Mouse (Mus musculus): ENCODE measurements at regions not wholly inside any gene's neighbourhood (a gene's known extent, or its start where the extent isn't known, plus 50 kb on each side); places are given as distances from the start of the nearest gene placed in this dataset.

- no peak for DNase-seq
These were observed 607.5 kb upstream of the Dpp10 start for GRCm38 (mm10) chr1:124652872-124653271.

- DNase-seq, result no peak
These were observed 607.0 kb upstream of the Dpp10 start for GRCm38 (mm10) chr1:124652251-124652861.

DNA sequence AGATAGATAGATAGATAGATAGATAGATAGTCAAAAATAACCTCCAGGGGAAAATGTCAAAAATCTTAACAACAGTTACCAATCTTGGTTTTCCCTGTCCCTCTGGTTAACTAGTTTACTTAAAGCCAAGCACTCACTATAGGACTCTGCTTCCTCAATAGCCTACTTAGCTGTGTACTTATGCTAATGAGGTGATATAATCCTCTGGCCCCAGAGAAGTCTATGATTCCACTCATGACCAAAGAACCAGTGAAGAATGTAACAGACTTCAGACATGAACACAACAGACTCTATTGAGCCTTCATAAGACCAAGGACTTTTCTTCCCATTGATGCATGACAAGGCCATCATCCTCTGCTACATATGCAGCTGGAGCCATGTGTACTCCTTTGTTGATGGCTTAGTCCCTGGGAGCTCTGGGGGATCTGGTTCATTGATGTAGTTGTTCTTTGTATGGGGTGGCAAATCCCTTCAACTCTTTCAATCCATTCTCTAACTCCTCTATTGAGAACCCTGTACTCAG is 589.9 kb upstream of the Dpp10 start:
- no peak for DNase-seq

- DNase-seq, result no peak
These were observed 584.7 kb upstream of the Dpp10 start for GRCm38 (mm10) chr1:124630084-124630483.

GRCm38 (mm10) chr1:124584620-124585019 is 539.3 kb upstream of the Dpp10 start:
- no peak for DNase-seq

Measured in heart, adult 18-20 months (tissue).